Mouse (Mus musculus) ES-E14 (cell line): Measurements from ENCODE around the gene Xpnpep3.

Experiments
- HCFC1 ChIP-seq: IDR thresholded peaks from 2 replicates; pipeline ENCODE4 v1.6.1; 2012; ENCODE audit warnings: low read length, inconsistent platforms, borderline replicate concordance; ENCODE audit not compliant: insufficient read depth
- ZC3H11A ChIP-seq: IDR thresholded peaks from 2 replicates; pipeline ENCODE4 v1.6.1; 2012; ENCODE audit warnings: low read depth, mild to moderate bottlenecking, inconsistent platforms, low read length, borderline replicate concordance
- ZNF384 ChIP-seq: IDR thresholded peaks from 2 replicates; pipeline ENCODE4 v1.6.1; 2012; ENCODE audit warnings: low read depth, low read length, inconsistent platforms

DNA sequence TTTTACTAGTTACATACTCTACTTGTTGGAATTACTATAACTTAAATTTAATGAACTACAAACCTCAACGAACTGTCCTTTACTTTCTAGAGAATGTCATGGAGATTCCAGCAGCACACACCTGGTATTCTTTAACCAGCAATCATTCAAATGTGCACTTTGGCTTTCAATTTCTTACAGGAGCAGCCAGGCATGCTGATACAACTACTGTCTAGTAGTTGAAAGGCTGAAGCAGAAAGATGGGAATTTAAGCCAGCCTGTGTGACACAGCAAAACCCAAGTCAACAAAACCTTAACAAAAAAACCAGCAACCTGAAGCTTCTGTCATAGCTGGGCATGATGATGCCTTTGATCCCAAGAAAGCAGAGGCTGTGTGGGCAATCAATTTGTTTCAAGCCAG is 37.4 kb upstream of the Xpnpep3 start:
- TF ChIP-seq ZC3H11A (no peak), HCFC1 (no peak), ZNF384 (no peak)
